Mouse (Mus musculus) brain, embryonic 14.5 days (tissue): ENCODE measurements at regions not wholly inside any gene's neighbourhood (a gene's known extent, or its start where the extent isn't known, plus 50 kb on each side); places are given as distances from the start of the nearest gene placed in this dataset.

Source experiments
- CTCF ChIP-seq: fragments of 200-500 bp; IDR thresholded peaks from 2 replicates; pipeline ENCODE4 v1.5.1; 2012; ENCODE audit warnings: inconsistent platforms, mild to moderate bottlenecking, moderate library complexity, borderline replicate concordance; ENCODE audit not compliant: insufficient read depth, insufficient read length; ENCODE audit errors: extremely low read depth
- POLR2A ChIP-seq: fragments of 200-500 bp; IDR thresholded peaks from 2 replicates; pipeline ENCODE4 v1.6.1; 2012; ENCODE audit warnings: mild to moderate bottlenecking, inconsistent platforms, borderline replicate concordance; ENCODE audit not compliant: poor library complexity, insufficient read depth, insufficient read length, severe bottlenecking; ENCODE audit errors: extremely low read depth

- no peak for TF ChIP-seq POLR2A
- TF ChIP-seq CTCF: no peak
Observed at GRCm38 (mm10) chr5:91697075-91697474, 179.7 kb downstream of the Parm1 start.
